Mouse (Mus musculus) heart, postnatal 0 days (tissue): ENCODE results near the gene Senp1.

ENCODE experiments used
- CTCF ChIP-seq: IDR thresholded peaks from 2 replicates; pipeline ENCODE4 v1.5.1; 2016; ENCODE audit warnings: antibody characterized with exemption, control low read depth, low read depth
- EP300 ChIP-seq: IDR thresholded peaks from 2 replicates; pipeline ENCODE4 v1.6.1; 2016; ENCODE audit warnings: antibody characterized with exemption, low read depth

DNA sequence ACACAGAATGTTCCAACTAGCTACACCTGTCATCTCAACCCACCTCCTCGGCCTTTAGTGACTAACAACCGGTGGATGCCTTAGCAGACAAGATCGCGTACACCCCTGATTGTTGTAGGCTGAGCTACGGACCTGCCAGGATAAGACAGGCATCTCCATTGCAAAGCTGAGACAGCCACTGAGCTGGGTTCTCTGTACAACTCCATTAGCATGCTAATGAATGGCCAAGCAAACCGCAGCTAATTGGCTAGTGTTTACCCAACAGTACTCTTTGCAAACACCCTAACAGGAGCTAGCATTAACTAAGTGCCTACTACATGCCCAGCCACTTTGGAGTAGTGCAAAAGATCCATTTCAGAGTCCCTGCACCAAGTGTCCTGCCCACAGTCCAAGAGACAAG, 80.7 kb downstream of the Senp1 start:
- no peak for TF ChIP-seq CTCF
- no peak for TF ChIP-seq EP300
